Mouse (Mus musculus) CH12.LX (cell line): ENCODE measurements at regions not wholly inside any gene's neighbourhood (a gene's known extent, or its start where the extent isn't known, plus 50 kb on each side); places are given as distances from the start of the nearest gene placed in this dataset.

Experiments used
- DNase-seq: peaks from one replicate; pipeline ENCODE4 v3.0.0-alpha.2; 2013; ENCODE audit errors: extremely low read depth
- H3K27ac ChIP-seq: 2 replicates; pipeline ENCODE4 v1.5.1; 2012; ENCODE audit warnings: low read depth, mild to moderate bottlenecking, control low read depth, moderate library complexity; ENCODE audit not compliant: insufficient read depth
- H3K27me3 ChIP-seq: replicated peaks from 2 replicates; pipeline ENCODE3; 2012; ENCODE audit warnings: inconsistent platforms
- H3K36me3 ChIP-seq, 2 experiments: replicated peaks in 1 of 2; 2 replicates each; pipeline versions ENCODE3 to v1.6.1; 2012; ENCODE audit warnings: inconsistent platforms in 1 of 2, low read length in 1 of 2, mild to moderate bottlenecking in 1 of 2, mixed read lengths in 1 of 2, moderate library complexity in 1 of 2; ENCODE audit not compliant: control insufficient read depth in 1 of 2, insufficient read depth in 1 of 2
- H3K4me1 ChIP-seq, 2 experiments: 2 replicates each; pipeline ENCODE4 v1.6.1; 2012; ENCODE audit warnings: inconsistent platforms in 1 of 2, moderate library complexity in 1 of 2; ENCODE audit not compliant: insufficient read depth in 2 of 2, control insufficient read depth in 1 of 2
- H3K4me2 ChIP-seq: 2 replicates; pipeline ENCODE4 v1.6.1; 2012; ENCODE audit warnings: low read depth, mild to moderate bottlenecking, control low read depth; ENCODE audit not compliant: poor library complexity, insufficient read depth, severe bottlenecking
- H3K4me3 ChIP-seq, 3 experiments: fragments of 150-350 bp in 1 of 3; sonication (generic) in 1 of 3; replicated peaks in 1 of 3; 2 replicates each; pipeline versions ENCODE3 to v1.5.1; 2011 to 2012; ENCODE audit warnings: low read depth in 2 of 3, low read length in 2 of 3, mild to moderate bottlenecking in 2 of 3, moderate library complexity in 2 of 3, control low read depth in 1 of 3, improper control_type of control experiment in 1 of 3, inconsistent platforms in 1 of 3, mixed read lengths in 1 of 3; ENCODE audit not compliant: poor library complexity in 1 of 3
- H3K79me2 ChIP-seq: replicated peaks from 2 replicates; pipeline ENCODE4 v1.6.1; 2012; ENCODE audit warnings: mild to moderate bottlenecking, moderate library complexity; ENCODE audit not compliant: control insufficient read depth, poor library complexity, insufficient read depth, severe bottlenecking; ENCODE audit errors: extremely low read depth
- H3K9ac ChIP-seq: 2 replicates; pipeline ENCODE4 v1.6.1; 2012; ENCODE audit warnings: low read depth, mild to moderate bottlenecking, control low read depth, moderate library complexity; ENCODE audit not compliant: insufficient read depth
- H3K9me3 ChIP-seq: replicated peaks from 2 replicates; pipeline ENCODE3; 2012; ENCODE audit warnings: low read length, inconsistent platforms, mixed read lengths
- BHLHE40 ChIP-seq: IDR thresholded peaks from 2 replicates; pipeline ENCODE4 v1.6.1; 2011; ENCODE audit warnings: mild to moderate bottlenecking, low read depth, low read length, improper control_type of control experiment
- CHD2 ChIP-seq: IDR thresholded peaks from 2 replicates; pipeline ENCODE4 v1.6.1; 2011; ENCODE audit warnings: low read length, improper control_type of control experiment
- CTCF ChIP-seq, 2 experiments: IDR thresholded peaks in 1 of 2; conservative IDR thresholded peaks in 1 of 2; 2 replicates each; pipeline ENCODE4 v1.5.1; 2011 to 2012; ENCODE audit warnings: low read depth in 2 of 2, low read length in 2 of 2, improper control_type of control experiment in 1 of 2, inconsistent platforms in 1 of 2, mild to moderate bottlenecking in 1 of 2, moderate library complexity in 1 of 2
- E2F4 ChIP-seq: IDR thresholded peaks from 2 replicates; pipeline ENCODE4 v1.6.1; 2011; ENCODE audit warnings: low read depth, low read length, improper control_type of control experiment; ENCODE audit not compliant: insufficient replicate concordance
- ELF1 ChIP-seq: IDR thresholded peaks from 2 replicates; pipeline ENCODE4 v1.6.1; 2014; ENCODE audit warnings: low read depth, mild to moderate bottlenecking, inconsistent platforms, low read length, improper control_type of control experiment
- GABPA ChIP-seq: IDR thresholded peaks from 2 replicates; pipeline ENCODE4 v1.6.1; 2012; ENCODE audit warnings: low read depth, low read length, improper control_type of control experiment, inconsistent platforms; ENCODE audit not compliant: insufficient replicate concordance
- HCFC1 ChIP-seq: IDR thresholded peaks from 2 replicates; pipeline ENCODE4 v1.6.1; 2012; ENCODE audit warnings: low read depth, mild to moderate bottlenecking, inconsistent platforms, low read length, improper control_type of control experiment
- IRF4 ChIP-seq: IDR thresholded peaks from 2 replicates; pipeline ENCODE4 v1.6.1; 2014; ENCODE audit warnings: low read depth, mild to moderate bottlenecking, inconsistent platforms, low read length, improper control_type of control experiment
- KAT2A ChIP-seq: IDR thresholded peaks from 2 replicates; pipeline ENCODE4 v1.6.1; 2012; ENCODE audit warnings: low read length, improper control_type of control experiment, inconsistent platforms; ENCODE audit not compliant: insufficient replicate concordance
- MAFK ChIP-seq: IDR thresholded peaks from 2 replicates; pipeline ENCODE4 v1.6.1; 2011; ENCODE audit warnings: low read length, improper control_type of control experiment; ENCODE audit not compliant: insufficient replicate concordance
- MXI1 ChIP-seq: IDR thresholded peaks from 2 replicates; pipeline ENCODE4 v1.6.1; 2011; ENCODE audit warnings: mild to moderate bottlenecking, low read depth, low read length, improper control_type of control experiment
- NRF1 ChIP-seq: IDR thresholded peaks from 2 replicates; pipeline ENCODE4 v1.6.1; 2014; ENCODE audit warnings: low read depth, mild to moderate bottlenecking, inconsistent platforms, low read length, improper control_type of control experiment, moderate library complexity
- PAX5 ChIP-seq: IDR thresholded peaks from 2 replicates; pipeline ENCODE4 v1.6.1; 2012; ENCODE audit warnings: low read length, inconsistent platforms, mixed read lengths
- POLR2A ChIP-seq: IDR thresholded peaks from 2 replicates; pipeline ENCODE4 v1.6.1; 2011; ENCODE audit warnings: low read depth, mild to moderate bottlenecking, improper control_type of control experiment, low read length
- RAD21 ChIP-seq: IDR thresholded peaks from 2 replicates; pipeline ENCODE4 v1.6.1; 2011; ENCODE audit warnings: low read depth, mild to moderate bottlenecking, low read length, improper control_type of control experiment, moderate library complexity
- RCOR1 ChIP-seq: conservative IDR thresholded peaks from 2 replicates; pipeline ENCODE4 v1.6.1; 2012; ENCODE audit warnings: low read depth, mild to moderate bottlenecking, inconsistent platforms, low read length, improper control_type of control experiment
- SMC3 ChIP-seq: IDR thresholded peaks from 2 replicates; pipeline ENCODE4 v1.6.1; 2011; ENCODE audit warnings: low read depth, low read length, improper control_type of control experiment
- TCF12 ChIP-seq: IDR thresholded peaks from 2 replicates; pipeline ENCODE4 v1.6.1; 2014; ENCODE audit warnings: low read depth, mild to moderate bottlenecking, inconsistent platforms, low read length, improper control_type of control experiment
- UBTF ChIP-seq: IDR thresholded peaks from 2 replicates; pipeline ENCODE4 v1.6.1; 2012; ENCODE audit warnings: low read depth, mild to moderate bottlenecking, inconsistent platforms, low read length, improper control_type of control experiment, moderate library complexity
- USF1 ChIP-seq: IDR thresholded peaks from 2 replicates; pipeline ENCODE4 v1.6.1; 2014; ENCODE audit warnings: low read depth, mild to moderate bottlenecking, inconsistent platforms, low read length, improper control_type of control experiment
- USF2 ChIP-seq: conservative IDR thresholded peaks from 2 replicates; pipeline ENCODE4 v1.6.1; 2011; ENCODE audit warnings: low read depth, low read length, improper control_type of control experiment
- ZC3H11A ChIP-seq: IDR thresholded peaks from 2 replicates; pipeline ENCODE4 v1.6.1; 2012; ENCODE audit warnings: low read depth, mild to moderate bottlenecking, inconsistent platforms, low read length, improper control_type of control experiment
- ZKSCAN1 ChIP-seq: IDR thresholded peaks from 2 replicates; pipeline ENCODE4 v1.6.1; 2012; ENCODE audit warnings: low read depth, inconsistent platforms, low read length, improper control_type of control experiment, borderline replicate concordance
- ZNF384 ChIP-seq: IDR thresholded peaks from 2 replicates; pipeline ENCODE4 v1.6.1; 2012; ENCODE audit warnings: low read depth, low read length, improper control_type of control experiment, inconsistent platforms
- dilution Hi-C: fragments of 300-500 bp; cut with MboI; formaldehyde crosslinking; loops from 2 replicates; pipeline ENCODE4 v1.14.3; 2020; ENCODE audit warnings: low sequenced_read_pairs; ENCODE audit not compliant: extremely low pct_unique_long_range_greater_than_20kb, extremely low pct_ligation_motif_present
- in situ Hi-C: fragments of 300-500 bp; cut with MboI; formaldehyde crosslinking; loops from 3 replicates; pipeline ENCODE4 v1.14.3; 2019; ENCODE audit warnings: low sequenced_read_pairs, low pct_ligation_motif_present, low pct_unique_long_range_greater_than_20kb, mixed read lengths

GRCm38 (mm10) chr10:99472806-99473205 is 209.8 kb downstream of the Dusp6 start:
- Histone ChIP-seq H3K9ac (no peak overlapping the region), H3K36me3 (no peaks in the 10 kb centered on the region), H3K27ac (no peak overlapping the region), H3K4me1 (peaks cover 0 to 5% of the 10 kb centered on the region in 2 experiments; a peak in 1 of 4 replicates), H3K4me2 (no peak overlapping the region), H3K27me3 (no peaks in the 10 kb centered on the region), H3K79me2 (no peaks in the 10 kb centered on the region), H3K4me3 (no peak overlapping the region), H3K9me3 (no peaks in the 10 kb centered on the region)
- in situ Hi-C loops = loop anchor here (25.0 kb wide), 1 partner anchor 286 kb away; no protein-coding TSS in a partner anchor
- DNase-seq = no peak
- dilution Hi-C loops = no loop called here
- TF ChIP-seq IRF4 = no peak

- in situ Hi-C loops = loop anchor here (25.0 kb wide), 1 partner anchor 286 kb away; no protein-coding TSS in a partner anchor
Measured at GRCm38 (mm10) chr10:99473758-99474157, 210.7 kb downstream of the Dusp6 start.

GRCm38 (mm10) chr10:99474546-99474945 is 211.5 kb downstream of the Dusp6 start:
- Histone ChIP-seq H3K9me3 (no peaks in the 10 kb centered on the region), H3K4me3 (no peak overlapping the region), H3K36me3 (no peaks in the 10 kb centered on the region), H3K27me3 (no peaks in the 10 kb centered on the region), H3K4me1 (no peaks in the 10 kb centered on the region), H3K4me2 (no peak overlapping the region), H3K27ac (no peak overlapping the region), H3K9ac (no peak overlapping the region), H3K79me2 (no peaks in the 10 kb centered on the region)
- no peak for DNase-seq
- no peak for TF ChIP-seq ZKSCAN1
- TF ChIP-seq CTCF (conservative IDR thresholded peaks at IDR 0.05 in 1 of 2, IDR thresholded peaks at IDR 0.05 in 1 of 2; ENCODE audit: low read depth in 2 of 2, low read length in 2 of 2) = no peak
- no peak for TF ChIP-seq RAD21
- TF ChIP-seq CHD2 = no peak
- TF ChIP-seq MXI1 = no peak
- no peak for TF ChIP-seq UBTF
- no peak for TF ChIP-seq BHLHE40
- TF ChIP-seq PAX5 = no peak
- no peak for TF ChIP-seq NRF1
- TF ChIP-seq ELF1 = no peak
- TF ChIP-seq USF1 = no peak
- TF ChIP-seq E2F4 = no peak
- no peak for TF ChIP-seq TCF12
- no peak for TF ChIP-seq POLR2A
- TF ChIP-seq RCOR1 = no peak
- no peak for TF ChIP-seq KAT2A
- no peak for TF ChIP-seq HCFC1
- no peak for TF ChIP-seq GABPA
- in situ Hi-C loops = loop anchor here (25.0 kb wide), 1 partner anchor 287 kb away; no protein-coding TSS in a partner anchor
- dilution Hi-C loops = no loop called here

More at GRCm38 (mm10) chr10:99473758-99474157, 210.7 kb downstream of the Dusp6 start:
- H3K27ac ChIP-seq = no peak overlapping the region
- H3K36me3 ChIP-seq = no peaks in the 10 kb centered on the region
- no peak overlapping the region for H3K4me3 ChIP-seq
- H3K79me2 ChIP-seq = no peaks in the 10 kb centered on the region
- dilution Hi-C loops = no loop called here
- no peaks in the 10 kb centered on the region for H3K9me3 ChIP-seq
- TF ChIP-seq MAFK (no peak), SMC3 (no peak), ZNF384 (no peak), USF2 (no peak), ZC3H11A (no peak)
- H3K9ac ChIP-seq = no peak overlapping the region
- H3K27me3 ChIP-seq = no peaks in the 10 kb centered on the region
- no peak for DNase-seq
- H3K4me2 ChIP-seq = no peak overlapping the region
- H3K4me1 ChIP-seq = peaks cover 0 to 5% of the 10 kb centered on the region in 2 experiments; a peak in 1 of 4 replicates
